Mouse (Mus musculus) megakaryocyte, embryonic 14.5 days (primary cell): ENCODE measurements around the gene Slc44a1. TPM values are rescaled to one million over a fixed set of nuclear protein-coding genes. Genes with fewer than 3 reads are reported as not detected.

Experiments used
- H3K27me3 ChIP-seq: replicated peaks from 2 replicates; pipeline ENCODE3; 2012; ENCODE audit warnings: inconsistent platforms
- H3K36me3 ChIP-seq: replicated peaks from 2 replicates; pipeline ENCODE3; 2012; ENCODE audit warnings: low read length, inconsistent platforms, mixed read lengths
- H3K4me1 ChIP-seq: 2 replicates; pipeline ENCODE4 v1.6.1; 2012; ENCODE audit warnings: inconsistent platforms
- H3K4me3 ChIP-seq: replicated peaks from 2 replicates; pipeline ENCODE3; 2012; ENCODE audit warnings: moderate library complexity, mild to moderate bottlenecking, inconsistent platforms
- H3K9me3 ChIP-seq: 2 replicates; pipeline ENCODE4 v1.6.1; 2012; ENCODE audit warnings: inconsistent platforms
- FLI1 ChIP-seq: IDR thresholded peaks from 2 replicates; pipeline ENCODE4 v1.6.1; 2012; ENCODE audit warnings: low read length, inconsistent platforms, mixed read lengths
- GATA1 ChIP-seq: IDR thresholded peaks from 3 replicates; pipeline ENCODE4 v1.6.1; 2012; ENCODE audit warnings: mixed read lengths, low read length, inconsistent platforms, borderline replicate concordance
- polyA plus RNA-seq: library from polyadenylated mRNA; stranded (reverse); fragments of >175 nt; gene quantifications from 2 replicates; pipeline ENCODE4 v1.2.3, GENCODE M21; 2012; ENCODE audit warnings: low replicate concordance; ENCODE audit not compliant: insufficient read depth

The Slc44a1 gene
- polyA plus RNA-seq, 1 experiment = 6.2 TPM

DNA sequence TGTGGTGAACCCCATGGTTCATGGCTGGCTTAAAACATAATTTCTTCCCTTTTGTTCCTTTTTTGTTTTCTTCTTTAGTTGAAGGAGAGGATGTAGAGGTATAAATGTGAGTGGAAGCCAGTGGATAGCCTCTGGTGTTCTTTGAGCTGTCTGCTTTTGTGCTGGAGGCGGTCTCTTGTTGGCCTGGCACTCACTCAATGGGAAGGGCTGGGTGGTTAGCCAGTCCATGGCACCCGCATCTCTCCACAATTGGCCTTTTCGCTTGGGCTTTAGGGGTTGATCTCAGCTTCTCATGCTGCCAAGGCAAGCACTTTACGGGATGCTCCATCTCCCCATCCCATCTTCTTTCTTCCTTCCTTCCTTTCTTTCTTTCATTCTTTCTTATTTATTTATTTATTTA, 7.6 kb downstream of the Slc44a1 start:
- H3K27me3 ChIP-seq = no peaks in the 10 kb centered on the region
- peaks cover 96% of the 10 kb centered on the region for H3K4me1 ChIP-seq
- TF ChIP-seq GATA1 = no peak
- H3K9me3 ChIP-seq = no peaks in the 10 kb centered on the region
- peaks cover 68% of the 10 kb centered on the region for H3K36me3 ChIP-seq
- no peak overlapping the region for H3K4me3 ChIP-seq

DNA sequence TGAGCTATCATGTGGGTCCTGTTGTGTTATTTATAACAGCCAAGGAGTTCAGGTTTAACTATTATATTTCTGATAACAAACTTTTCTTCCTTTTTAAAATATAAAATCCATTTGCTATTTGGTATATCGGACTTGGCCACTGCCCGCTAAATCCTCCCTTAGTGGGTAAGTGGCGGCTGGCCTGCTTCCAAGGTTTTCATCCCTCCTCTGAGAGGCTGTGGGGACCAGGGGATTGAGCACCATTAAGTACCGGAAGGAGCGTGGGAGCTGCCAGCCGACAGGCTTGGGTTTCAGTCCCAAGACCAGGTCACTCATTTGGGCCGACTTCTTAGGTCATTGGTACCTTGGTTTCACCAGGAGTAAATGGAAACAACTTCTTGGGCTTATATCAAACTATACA, 10.5 kb downstream of the Slc44a1 start:
- TF ChIP-seq GATA1 (no peak), FLI1 (no peak)
- H3K9me3 ChIP-seq = no peaks in the 10 kb centered on the region
- peak overlapping the region; percentile 65 for H3K4me3 ChIP-seq
- H3K36me3 ChIP-seq = peaks cover 72% of the 10 kb centered on the region
- peaks cover 96% of the 10 kb centered on the region for H3K4me1 ChIP-seq
- H3K27me3 ChIP-seq = no peaks in the 10 kb centered on the region

DNA sequence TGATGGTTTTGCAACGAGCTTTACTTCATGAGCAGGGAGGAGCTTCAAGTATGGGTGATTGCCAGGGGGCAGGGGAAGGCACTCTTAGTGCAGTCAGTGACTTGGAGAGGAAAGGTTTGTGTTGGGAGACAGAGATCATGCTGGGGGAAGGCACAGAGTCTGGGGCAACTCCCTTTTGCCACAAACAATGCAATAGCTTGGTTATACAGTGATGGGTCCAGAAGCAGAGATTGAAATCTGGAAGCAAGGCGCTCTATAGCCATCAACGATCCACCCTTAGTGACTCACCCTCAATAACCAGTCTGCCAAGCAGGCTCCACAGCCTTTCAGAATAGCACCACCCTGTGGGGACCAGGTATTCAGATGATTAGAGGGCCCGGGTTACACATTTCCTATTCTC, 11.7 kb downstream of the Slc44a1 start:
- H3K4me1 ChIP-seq = peaks cover 95% of the 10 kb centered on the region
- TF ChIP-seq FLI1 (no peak), GATA1 (no peak)

DNA sequence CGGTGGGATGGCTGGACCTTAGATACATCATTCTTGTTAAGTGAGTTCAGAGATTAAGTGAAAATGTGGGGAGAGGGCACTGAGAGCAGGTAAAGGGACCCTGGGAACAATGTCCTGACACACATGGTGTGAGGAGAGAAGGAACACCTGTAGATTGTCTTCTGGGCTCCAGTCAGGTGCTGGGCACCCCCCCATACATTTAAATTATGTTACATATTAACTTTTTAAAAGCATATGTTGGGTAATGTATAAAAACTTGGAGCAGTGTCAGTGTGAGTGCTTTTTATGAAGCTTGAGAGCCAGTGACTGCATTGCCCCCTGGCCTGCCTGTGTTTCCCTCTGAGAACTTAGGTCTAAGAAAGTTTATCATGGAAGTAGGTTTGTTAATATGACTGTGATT, 12.2 kb downstream of the Slc44a1 start:
- H3K27me3 ChIP-seq = no peaks in the 10 kb centered on the region
- H3K36me3 ChIP-seq = peaks cover 56% of the 10 kb centered on the region
- no peaks in the 10 kb centered on the region for H3K9me3 ChIP-seq
- H3K4me1 ChIP-seq = peaks cover 95% of the 10 kb centered on the region
- TF ChIP-seq GATA1 (no peak), FLI1 (no peak)
- no peak overlapping the region for H3K4me3 ChIP-seq

More for the DNA sequence above, 11.7 kb downstream of the Slc44a1 start:
- peaks cover 61% of the 10 kb centered on the region for H3K36me3 ChIP-seq
- no peaks in the 10 kb centered on the region for H3K9me3 ChIP-seq
- peak overlapping the region; percentile 66 for H3K4me3 ChIP-seq
- H3K27me3 ChIP-seq = no peaks in the 10 kb centered on the region

DNA sequence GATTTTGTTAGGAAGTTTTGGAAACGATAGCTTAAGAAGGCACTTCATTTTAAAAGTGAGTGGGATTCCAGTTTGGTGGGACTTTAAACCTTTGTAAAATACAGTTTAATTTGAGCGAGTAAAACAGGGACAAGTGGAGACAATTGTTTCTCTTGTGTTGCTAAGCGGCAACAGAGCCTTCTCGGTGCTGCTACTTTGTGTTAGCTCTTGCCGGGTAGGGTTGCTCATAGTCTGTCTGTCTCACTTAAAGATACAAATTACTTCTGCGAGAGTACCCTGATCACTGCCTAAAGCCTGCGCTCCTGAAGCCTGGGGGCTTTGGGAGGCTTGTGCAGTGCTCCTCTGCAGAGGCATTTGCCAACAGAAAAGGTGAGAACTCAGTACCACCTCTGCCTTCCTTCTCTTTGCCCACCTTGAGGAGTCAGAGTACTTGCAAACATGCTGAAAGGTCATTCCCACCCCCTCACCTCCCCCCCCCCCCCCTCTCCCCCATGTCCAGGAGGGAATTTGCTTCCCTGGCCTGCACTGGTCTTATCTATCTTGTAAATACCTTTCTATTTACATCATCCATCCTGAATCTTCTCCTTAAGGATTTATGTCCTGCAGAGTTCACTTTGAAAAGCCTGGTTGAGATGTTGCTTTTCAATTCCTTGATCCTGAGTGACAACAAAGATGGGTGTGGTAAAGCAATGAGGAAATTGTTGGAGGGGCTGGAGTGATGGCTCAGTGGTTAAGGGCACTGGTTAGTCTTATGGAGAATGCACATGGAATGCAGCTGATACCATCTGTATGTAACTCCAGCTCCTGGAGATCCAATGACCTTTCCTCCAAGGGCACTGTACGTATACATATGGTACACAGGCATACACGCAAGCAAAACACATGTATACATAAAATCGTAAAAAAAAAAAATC, 13.0 kb downstream of the Slc44a1 start:
- Histone ChIP-seq H3K4me1 (peaks cover 93% of the 10 kb centered on the region), H3K4me3 (no peak overlapping the region)

DNA sequence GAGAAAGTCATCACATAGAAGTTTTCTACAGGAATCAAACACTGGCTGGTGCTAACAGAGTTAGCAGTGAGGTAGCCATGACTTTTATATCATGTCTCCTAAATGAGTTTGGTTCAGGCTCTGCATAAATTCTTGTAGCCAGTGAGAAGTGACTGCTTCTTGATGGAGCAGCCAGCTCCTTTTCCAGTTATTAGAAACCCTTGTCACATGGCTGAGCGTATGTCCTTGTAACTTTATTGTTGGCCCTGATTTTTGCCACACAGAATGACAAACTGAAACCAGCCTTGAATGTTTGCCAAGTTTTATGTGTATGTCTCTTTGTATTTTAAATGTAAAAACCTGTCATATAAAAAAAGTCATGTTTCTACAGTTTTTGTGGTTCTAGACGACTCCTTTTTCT, 15.7 kb downstream of the Slc44a1 start:
- Histone ChIP-seq H3K4me3 (no peak overlapping the region), H3K4me1 (peaks cover 97% of the 10 kb centered on the region), H3K27me3 (no peaks in the 10 kb centered on the region), H3K9me3 (no peaks in the 10 kb centered on the region), H3K36me3 (peaks cover 51% of the 10 kb centered on the region)
- TF ChIP-seq FLI1 (no peak), GATA1 (no peak)

More for the DNA sequence above, 13.0 kb downstream of the Slc44a1 start:
- Histone ChIP-seq H3K27me3 (no peaks in the 10 kb centered on the region), H3K36me3 (peaks cover 49% of the 10 kb centered on the region), H3K9me3 (no peaks in the 10 kb centered on the region)
- TF ChIP-seq FLI1 (no peak), GATA1 (no peak)

DNA sequence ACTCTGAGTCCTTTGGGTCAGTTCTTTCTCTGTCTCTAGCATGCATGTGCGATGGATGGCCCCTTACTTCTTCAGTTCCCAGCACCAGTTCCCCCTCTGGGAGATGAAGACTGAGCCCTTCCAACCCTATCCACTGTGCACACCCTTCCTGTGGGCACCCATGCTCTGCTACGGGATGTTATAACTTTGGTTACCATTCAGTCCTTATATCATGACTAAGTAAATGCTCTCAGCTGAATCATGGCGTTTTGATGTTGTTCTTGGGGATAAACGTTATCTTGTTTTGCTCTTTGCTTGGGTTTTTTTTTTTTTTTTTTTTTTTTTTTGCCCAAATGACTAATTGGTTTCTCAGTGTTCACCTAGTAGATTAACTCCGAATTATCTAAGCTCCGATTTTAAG, 16.4 kb downstream of the Slc44a1 start:
- Histone ChIP-seq H3K9me3 (no peaks in the 10 kb centered on the region), H3K4me3 (peak overlapping the region; percentile 71), H3K36me3 (peaks cover 51% of the 10 kb centered on the region), H3K27me3 (no peaks in the 10 kb centered on the region), H3K4me1 (peaks cover 97% of the 10 kb centered on the region)
- peak; percentile 32; the same call in 1 of the 2 replicates for TF ChIP-seq FLI1
- peak; percentile 72; the same call in 1 of the 3 replicates for TF ChIP-seq GATA1

DNA sequence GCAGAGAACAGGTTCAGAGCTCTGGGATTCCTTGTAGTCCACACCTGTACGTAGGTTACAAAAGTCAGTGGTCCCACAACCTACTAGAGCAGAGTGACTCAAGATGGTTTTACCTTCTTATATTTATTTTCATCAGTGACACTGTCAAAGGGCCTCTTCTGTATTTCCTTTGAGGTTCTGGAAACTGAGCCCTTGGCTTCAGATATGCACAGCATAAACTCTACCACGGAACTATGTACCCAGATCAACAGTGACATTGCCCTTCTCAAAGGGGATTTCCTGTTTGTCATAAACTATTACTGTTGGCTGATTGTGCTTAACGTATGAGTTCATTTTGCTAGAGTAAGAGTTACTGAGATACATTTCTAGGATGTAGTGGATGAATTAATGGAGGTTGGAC, 18.3 kb downstream of the Slc44a1 start:
- peaks cover 97% of the 10 kb centered on the region for H3K4me1 ChIP-seq
- H3K27me3 ChIP-seq = no peaks in the 10 kb centered on the region
- H3K9me3 ChIP-seq = no peaks in the 10 kb centered on the region
- H3K4me3 ChIP-seq = peak overlapping the region; percentile 40
- TF ChIP-seq FLI1 (no peak), GATA1 (no peak)
- peaks cover 53% of the 10 kb centered on the region for H3K36me3 ChIP-seq

DNA sequence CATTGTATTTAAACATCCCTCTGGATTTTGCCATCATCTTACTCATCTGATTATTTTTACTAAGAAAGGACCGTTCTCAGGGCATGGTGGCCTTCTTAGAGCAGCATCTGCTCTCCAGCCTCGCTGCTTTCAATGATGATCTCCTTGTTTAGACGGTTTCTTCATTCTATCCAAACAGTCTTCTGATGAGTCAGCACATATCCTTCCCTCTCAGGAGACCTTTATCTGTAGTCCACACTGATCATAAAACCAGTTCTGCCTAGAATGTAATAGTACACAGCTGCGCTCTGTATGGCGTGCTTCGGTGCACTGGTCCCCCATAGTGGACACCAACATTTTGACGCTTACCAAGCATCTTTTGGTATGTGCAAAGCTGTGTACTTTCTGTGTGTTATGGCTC, 19.5 kb downstream of the Slc44a1 start:
- H3K4me1 ChIP-seq = peaks cover 97% of the 10 kb centered on the region
- no peak for TF ChIP-seq GATA1
- no peak for TF ChIP-seq FLI1
- peaks cover 52% of the 10 kb centered on the region for H3K36me3 ChIP-seq
- no peaks in the 10 kb centered on the region for H3K27me3 ChIP-seq
- H3K4me3 ChIP-seq = peak overlapping the region; percentile 19
- H3K9me3 ChIP-seq = no peaks in the 10 kb centered on the region

DNA sequence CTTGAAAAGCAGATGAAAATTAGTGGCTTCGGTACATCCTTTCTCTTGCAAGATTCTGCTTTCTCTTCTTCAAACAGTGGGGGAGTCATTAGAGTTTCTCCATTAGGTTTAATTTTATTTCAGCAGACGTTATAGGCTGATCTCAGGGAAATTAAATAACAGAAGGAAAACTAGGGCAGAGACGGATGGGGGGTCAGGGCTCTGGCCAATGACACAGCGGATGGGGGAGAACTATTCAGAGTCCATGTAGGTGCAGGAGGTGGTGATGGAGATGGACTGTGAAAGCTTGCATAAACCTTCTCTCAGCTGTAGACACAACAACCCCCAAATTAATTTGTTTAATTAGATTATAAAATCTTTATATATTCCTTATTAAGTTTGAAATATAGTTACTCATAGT, 20.8 kb downstream of the Slc44a1 start:
- Histone ChIP-seq H3K4me1 (peaks cover 95% of the 10 kb centered on the region), H3K27me3 (no peaks in the 10 kb centered on the region), H3K4me3 (no peak overlapping the region), H3K36me3 (peaks cover 53% of the 10 kb centered on the region), H3K9me3 (no peaks in the 10 kb centered on the region)
- TF ChIP-seq FLI1 = no peak
- TF ChIP-seq GATA1 = no peak
